Mouse (Mus musculus): ENCODE measurements around the gene Rtn4r.

Rtn4r gene

GRCm38 (mm10) chr16:18125131-18125530 lies 2.3 kb upstream of the Rtn4r start:
- peak; percentile 55 for DNase-seq

GRCm38 (mm10) chr16:18126211-18126610 lies 1.2 kb upstream of the Rtn4r start:
- peak; percentile 67 for DNase-seq

- DNase-seq = no peak
Measured at GRCm38 (mm10) chr16:18127871-18128563, 575 bp downstream of the Rtn4r start.

GRCm38 (mm10) chr16:18128564-18128935 lies 1.1 kb downstream of the Rtn4r start:
- peak; percentile 79 for DNase-seq

GRCm38 (mm10) chr16:18129413-18129812 lies 2.0 kb downstream of the Rtn4r start:
- no peak for DNase-seq

GRCm38 (mm10) chr16:18130288-18130687 lies 2.8 kb downstream of the Rtn4r start:
- DNase-seq = peak; percentile 69

GRCm38 (mm10) chr16:18130705-18131104 lies 3.3 kb downstream of the Rtn4r start:
- peak; percentile 62 for DNase-seq

GRCm38 (mm10) chr16:18131245-18131939 lies 4.0 kb downstream of the Rtn4r start:
- DNase-seq = no peak

GRCm38 (mm10) chr16:18132026-18132425 lies 4.6 kb downstream of the Rtn4r start:
- DNase-seq = no peak

- DNase-seq = no peak
Measured at GRCm38 (mm10) chr16:18132575-18132974, 5.1 kb downstream of the Rtn4r start.

GRCm38 (mm10) chr16:18133133-18133920 lies 5.9 kb downstream of the Rtn4r start:
- DNase-seq = no peak

GRCm38 (mm10) chr16:18135196-18135595 lies 7.8 kb downstream of the Rtn4r start:
- DNase-seq = peak; percentile 90

- DNase-seq = peak; percentile 89
Measured at GRCm38 (mm10) chr16:18136015-18136414, 8.6 kb downstream of the Rtn4r start.

- DNase-seq = peak; percentile 85
Measured at GRCm38 (mm10) chr16:18144201-18144600, 16.8 kb downstream of the Rtn4r start.

- peak; percentile 59 for DNase-seq
Measured at GRCm38 (mm10) chr16:18145341-18145867, 18.0 kb downstream of the Rtn4r start.

- DNase-seq = peak; percentile 59
Measured at GRCm38 (mm10) chr16:18148208-18148876, 20.9 kb downstream of the Rtn4r start.

GRCm38 (mm10) chr16:18149205-18149604 lies 21.8 kb downstream of the Rtn4r start:
- DNase-seq = peak; percentile 63

GRCm38 (mm10) chr16:18152189-18152588 lies 24.7 kb downstream of the Rtn4r start:
- peak; percentile 42 for DNase-seq

- no peak for DNase-seq
Measured at GRCm38 (mm10) chr16:18152769-18153445, 25.5 kb downstream of the Rtn4r start.

- DNase-seq = peak; percentile 91
Measured at GRCm38 (mm10) chr16:18154521-18155171, 27.2 kb downstream of the Rtn4r start.

- no peak for DNase-seq
Measured at GRCm38 (mm10) chr16:18156579-18157350, 29.3 kb downstream of the Rtn4r start.

All from cerebellum, adult 9-10 months (tissue).